Comparison of ENCODE assay signal across 12 mouse cellular contexts in genomic region chr11:52318445-52318844, GRCm38 (mm10). TPM values are rescaled to one million over a fixed set of nuclear protein-coding genes. Genes with fewer than 3 reads are reported as not detected.
DNase-seq lines count a peak whose midpoint lies in the region; ATAC-seq and TF ChIP-seq lines count a peak whose summit lies in the region.
"Had no signal": no experiment of that assay in that cellular context is flagged by ENCODE, and none has a peak within 500 bp of the region (broad histone marks: within the 10 kb centered on the region; RNA-seq: fewer than 3 reads in every experiment).

No protein-coding gene starts in this region.

- H3K9ac ChIP-seq in CH12.LX (ENCODE audit: insufficient read depth, low read depth) = no peak overlapping the region
- no peak overlapping the region for H3K9ac ChIP-seq in lung, embryonic 15.5 days
- H3K9ac ChIP-seq: midbrain, embryonic 13.5 days had no signal

- H3ac ChIP-seq in myocyte (ENCODE audit: control insufficient read depth, insufficient read length) = no peak overlapping the region

- H3K36me3 ChIP-seq in CH12.LX (replicated peaks in 1 of 2; ENCODE audit: control insufficient read depth in 1 of 2, insufficient read depth in 1 of 2, low read length in 1 of 2) = no peaks in the 10 kb centered on the region
- H3K36me3 ChIP-seq in lung, embryonic 15.5 days = no peaks in the 10 kb centered on the region
- H3K36me3 ChIP-seq in myocyte (ENCODE audit: control insufficient read depth, insufficient read depth) = no peaks in the 10 kb centered on the region
- H3K36me3 ChIP-seq: forebrain, embryonic 10.5 days; midbrain, embryonic 13.5 days had no signal

- no peak for TF ChIP-seq CTCF in CH12.LX (conservative IDR thresholded peaks at IDR 0.05 in 1 of 2, IDR thresholded peaks at IDR 0.05 in 1 of 2; ENCODE audit: low read depth in 2 of 2, low read length in 2 of 2)

- H3K27me3 ChIP-seq in CH12.LX (replicated peaks) (peaks cover 12% of the 10 kb centered on the region), myocyte (ENCODE audit: control insufficient read depth, insufficient read depth, insufficient read length) (no peaks in the 10 kb centered on the region)
- H3K27me3 ChIP-seq in lung, embryonic 15.5 days = peaks cover 5% of the 10 kb centered on the region; the same call in 1 of the 2 replicates

- peak; percentile 84 for DNase-seq in CD4-positive helper T cell, adult 2 months (ENCODE audit: low read depth, low spot score)
- DNase-seq in CH12.LX (ENCODE audit: extremely low read depth) = no peak
- no peak for DNase-seq in kidney, postnatal 4 days
- no peak for DNase-seq in ovary, postnatal 10 days (ENCODE audit: low spot score)
- no peak for DNase-seq in cerebellum, postnatal 14 days
- DNase-seq in cerebellum, adult 8-10 months = no peak
- DNase-seq: adrenal gland, adult 2 months; heart, postnatal 4 days had no signal

- H3K4me2 ChIP-seq in CH12.LX (ENCODE audit: insufficient read depth, low read depth, poor library complexity, severe bottlenecking) (no peak overlapping the region), myocyte (ENCODE audit: low read depth) (no peak overlapping the region)
- H3K4me2 ChIP-seq in lung, embryonic 15.5 days = no peak overlapping the region
- H3K4me2 ChIP-seq: midbrain, embryonic 13.5 days had no signal

- no peaks in the 10 kb centered on the region for H3K79me2 ChIP-seq in CH12.LX (replicated peaks; ENCODE audit: control insufficient read depth, extremely low read depth, insufficient read depth, poor library complexity, severe bottlenecking)
- H3K79me2 ChIP-seq in myocyte (ENCODE audit: control insufficient read depth, insufficient read depth) = no peaks in the 10 kb centered on the region

- H3K4me1 ChIP-seq in CH12.LX (ENCODE audit: control insufficient read depth in 1 of 2, insufficient read depth in 2 of 2) = peaks cover 29 to 69% of the 10 kb centered on the region in 2 experiments
- H3K4me1 ChIP-seq in lung, embryonic 15.5 days = peaks cover 15% of the 10 kb centered on the region
- H3K4me1 ChIP-seq: midbrain, embryonic 13.5 days had no signal

- dilution Hi-C loops in CH12.LX (cut with MboI; ENCODE audit: extremely low pct_ligation_motif_present, extremely low pct_unique_long_range_greater_than_20kb, low sequenced_read_pairs) = no loop called here

- no peak overlapping the region for H3K27ac ChIP-seq in CH12.LX (ENCODE audit: insufficient read depth, low read depth)
- peak overlapping the region; percentile 31; the same call in 1 of the 2 replicates for H3K27ac ChIP-seq in lung, embryonic 15.5 days
- H3K27ac ChIP-seq: forebrain, embryonic 10.5 days; midbrain, embryonic 13.5 days had no signal

- TF ChIP-seq RAD21 in CH12.LX (IDR thresholded peaks at IDR 0.05; ENCODE audit: low read depth, low read length) = no peak

- ATAC-seq in lung, embryonic 15.5 days (ENCODE audit: borderline replicate concordance, extremely low read depth, low FRiP score, low TSS enrichment) = no peak
- ATAC-seq: midbrain, embryonic 13.5 days had no signal

- TF ChIP-seq POLR2A in CH12.LX (IDR thresholded peaks at IDR 0.05; ENCODE audit: low read depth, low read length) = no peak
- TF ChIP-seq POLR2A in myocyte (IDR thresholded peaks at IDR 0.05; ENCODE audit: insufficient read length, low read depth) = no peak

- 37% methylated on average over 13 of the region's 13 CpGs for WGBS in lung, embryonic 15.5 days

- TF ChIP-seq EP300 in CH12.LX (IDR thresholded peaks at IDR 0.05; ENCODE audit: low read length) = peak; percentile 23; the same call in 1 of the 2 replicates

- no peak overlapping the region for H3K4me3 ChIP-seq in CH12.LX (replicated peaks in 1 of 3; ENCODE audit: low read depth in 2 of 3, low read length in 2 of 3, poor library complexity in 1 of 3)
- no peak overlapping the region for H3K4me3 ChIP-seq in lung, embryonic 15.5 days
- H3K4me3 ChIP-seq in myocyte = no peak overlapping the region
- H3K4me3 ChIP-seq: forebrain, embryonic 10.5 days; midbrain, embryonic 13.5 days had no signal

- H3K9me3 ChIP-seq in CH12.LX (replicated peaks; ENCODE audit: low read length) = no peaks in the 10 kb centered on the region
- H3K9me3 ChIP-seq in lung, embryonic 15.5 days = no peaks in the 10 kb centered on the region
- H3K9me3 ChIP-seq: forebrain, embryonic 10.5 days; midbrain, embryonic 13.5 days had no signal

- in situ Hi-C loops in CH12.LX (cut with MboI; ENCODE audit: low pct_ligation_motif_present, low pct_unique_long_range_greater_than_20kb, low sequenced_read_pairs) = no loop called here

TF ChIP-seq in CH12.LX, 34 proteins besides CTCF, POLR2A, EP300 and RAD21:
- TF ChIP-seq IRF4 (IDR thresholded peaks at IDR 0.05; ENCODE audit: low read depth, low read length) = no peak
- no peak for TF ChIP-seq MAZ (IDR thresholded peaks at IDR 0.05; ENCODE audit: low read depth, low read length)
- peak; percentile 85 for TF ChIP-seq ETS1 (conservative IDR thresholded peaks at IDR 0.05; ENCODE audit: low read depth, low read length)
- TF ChIP-seq TCF12 (IDR thresholded peaks at IDR 0.05; ENCODE audit: low read depth, low read length) = peak; percentile 34; the same call in 1 of the 2 replicates
- peak; percentile 73 for TF ChIP-seq BHLHE40 (IDR thresholded peaks at IDR 0.05; ENCODE audit: low read depth, low read length)
- no peak for TF ChIP-seq JUND (conservative IDR thresholded peaks at IDR 0.05; ENCODE audit: low read depth, low read length)

TF ChIP-seq in myocyte, 11 proteins besides CTCF, POLR2A, EP300 and RAD21:
- TF ChIP-seq MYOD1 (IDR thresholded peaks at IDR 0.05; ENCODE audit: control insufficient read depth in 1 of 3, insufficient read length in 2 of 3, low read depth in 2 of 3) (peak in 1 of 3 experiments; percentile 51), MYOG (IDR thresholded peaks at IDR 0.05; ENCODE audit: control insufficient read depth in 1 of 3, insufficient read depth in 1 of 3, insufficient read length in 2 of 3, low read depth in 2 of 3) (peak in 2 of 3 experiments; percentile 53 to 82), USF1 (IDR thresholded peaks at IDR 0.05; ENCODE audit: low read depth) (no peak), TCF3 (IDR thresholded peaks at IDR 0.05; ENCODE audit: insufficient read length, low read depth) (no peak)
TF ChIP-seq in myocyte: peak in this region for 2.

RNA-seq across cellular contexts. Expression of gene Tcf7, which starts 35.6 kb away (rescaled TPM):
- total RNA-seq in CH12.LX (2012; rRNA removed) (0.46 and 0.55 TPM in 2 replicates), CH12.LX (2014; rRNA removed) (0.77 and 0.85 TPM in 2 replicates)
- polyA plus RNA-seq in CH12.LX (2012; ENCODE audit: insufficient read length, low read depth) (4.4 and 5.5 TPM in 2 replicates), myocyte (2012; fragmentation: generic; extraction: Trizol) (17.3 TPM)
- 41.4 and 52.6 TPM in 2 replicates for polyA plus RNA-seq in lung, embryonic 15.5 days (2015; fragmentation: Nextera tagmentation; extraction: Ambion mirVana)

RNA-seq across cellular contexts. Expression of gene Vdac1, which starts 42.2 kb away (rescaled TPM):
- total RNA-seq in CH12.LX (2012; rRNA removed) = 204 TPM in 2 replicates
- total RNA-seq in CH12.LX (2014; rRNA removed) = 266 and 289 TPM in 2 replicates
- 315 and 330 TPM in 2 replicates for polyA plus RNA-seq in CH12.LX (2012; ENCODE audit: insufficient read length, low read depth)
- 256 and 265 TPM in 2 replicates for polyA plus RNA-seq in lung, embryonic 15.5 days (2015; fragmentation: Nextera tagmentation; extraction: Ambion mirVana)
- polyA plus RNA-seq in myocyte (2012; fragmentation: generic; extraction: Trizol) = 342 TPM
